Mouse (Mus musculus): ENCODE data around the gene Tango6. TPM values are rescaled to one million over a fixed set of nuclear protein-coding genes. Genes with fewer than 3 reads are reported as not detected.
A peak's percentile ranks its signal among the peaks of the same experiment; 100 is the strongest.
"Not testable (repeated sequence)": the region's sequence is repeated elsewhere in the genome, so short reads cannot be mapped to it uniquely, and the experiment has no call there.

Tango6 gene
- total RNA-seq, 4 experiments from 2014 or later = 6.4 to 7.3 (median 7.0) TPM

- no peak for DNase-seq (ENCODE audit: low spot score in 2 of 2)
Observed at GRCm38 (mm10) chr8:106871328-106871926, 188.6 kb downstream of the Tango6 start.

GRCm38 (mm10) chr8:106871931-106872371, 189.1 kb downstream of the Tango6 start:
- peak in 1 of 2 experiments; percentile 26 for DNase-seq (ENCODE audit: low spot score in 2 of 2)

- no peak for DNase-seq (ENCODE audit: low spot score in 2 of 2)
Observed at GRCm38 (mm10) chr8:106872454-106873034, 189.7 kb downstream of the Tango6 start.

- no peak for DNase-seq (ENCODE audit: low spot score in 2 of 2)
Observed at GRCm38 (mm10) chr8:106880121-106880707, 197.3 kb downstream of the Tango6 start.

DNA sequence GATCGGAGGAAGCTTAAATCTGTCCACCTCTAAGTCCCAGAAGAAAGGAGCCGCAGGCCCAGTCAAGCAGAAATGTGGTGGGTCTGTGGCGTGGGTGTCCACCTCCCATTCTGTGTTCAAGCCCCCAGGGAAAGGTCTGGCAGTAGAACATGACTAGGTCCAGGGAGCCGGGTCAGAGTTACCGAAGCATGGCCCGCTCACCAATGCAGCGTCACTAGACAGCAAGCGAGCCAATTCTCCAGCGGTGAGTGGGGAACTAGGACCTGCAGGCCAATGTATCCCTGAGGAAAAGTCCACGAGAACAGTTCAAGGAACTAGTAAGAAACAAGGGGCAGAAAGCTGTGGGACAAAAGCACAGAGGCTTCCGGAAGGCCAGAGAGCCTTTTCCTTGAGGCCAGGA, 201.2 kb downstream of the Tango6 start:
- DNase-seq (ENCODE audit: low spot score in 2 of 2) = not testable (repeated sequence)

DNA sequence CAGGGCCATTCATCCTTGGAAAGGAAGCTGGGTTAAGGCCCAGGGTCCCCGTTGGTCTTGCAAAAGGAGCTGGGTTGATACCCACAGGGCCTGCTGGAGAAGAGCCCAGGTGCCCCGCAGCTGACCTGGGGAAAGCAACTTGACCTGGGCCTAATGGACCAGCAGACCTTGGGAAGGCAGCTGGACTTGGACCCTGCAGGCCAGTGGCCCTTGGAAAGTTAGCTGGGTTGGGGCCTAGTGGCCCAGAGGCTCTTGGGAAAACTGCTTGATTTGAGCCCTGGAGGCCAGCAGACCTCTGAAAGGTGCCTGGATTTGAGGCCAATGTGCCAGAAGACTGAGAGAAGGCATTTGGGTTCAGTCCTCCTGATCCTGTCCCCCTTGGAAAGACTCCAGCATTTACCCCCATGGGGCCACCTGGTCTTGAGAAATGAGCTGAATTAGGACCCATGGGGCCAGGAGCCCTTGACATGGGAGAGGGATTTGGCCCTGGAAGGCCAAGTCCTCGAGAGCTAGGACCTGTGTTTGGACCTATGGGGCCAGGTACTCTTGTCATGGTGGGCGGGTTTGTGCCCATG, 202.0 kb downstream of the Tango6 start:
- not testable (repeated sequence) for DNase-seq (ENCODE audit: low spot score in 2 of 2)

GRCm38 (mm10) chr8:106887336-106888189, 204.7 kb downstream of the Tango6 start:
- peak in 1 of 2 experiments; percentile 77 for DNase-seq (ENCODE audit: low spot score in 2 of 2)

GRCm38 (mm10) chr8:106888803-106889202, 205.9 kb downstream of the Tango6 start:
- DNase-seq (ENCODE audit: low spot score in 2 of 2) = no peak

DNA sequence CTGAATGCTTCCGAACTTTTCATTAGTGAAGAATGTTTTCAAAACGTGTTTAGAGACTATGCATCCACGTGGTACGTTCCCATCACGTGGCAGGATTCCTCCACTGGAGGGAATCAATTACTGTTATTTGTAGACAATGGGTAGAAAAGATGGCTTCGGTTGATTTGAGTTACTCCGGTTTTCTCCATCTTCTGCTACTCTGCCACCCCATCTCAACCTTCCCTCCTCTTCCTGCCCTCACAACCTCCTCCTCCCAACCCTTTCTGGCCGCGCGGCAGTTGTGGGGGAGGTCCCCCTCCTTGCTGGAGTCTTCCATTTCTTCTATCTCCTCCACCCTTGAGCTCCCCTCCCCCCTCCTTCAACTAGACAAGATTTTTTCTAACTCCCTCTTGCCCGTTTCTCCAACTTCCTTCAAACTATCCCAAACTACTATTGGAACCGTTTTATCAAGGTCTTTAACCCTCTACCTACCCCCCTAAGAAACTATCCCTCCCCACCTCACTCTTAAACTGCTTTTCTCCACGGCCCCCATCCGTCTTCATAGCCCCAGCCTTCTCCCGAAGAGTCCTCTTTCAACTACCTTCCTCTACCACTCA, 209.4 kb downstream of the Tango6 start:
- no peak for DNase-seq (ENCODE audit: low spot score in 2 of 2)

GRCm38 (mm10) chr8:106892806-106893451, 210.1 kb downstream of the Tango6 start:
- DNase-seq (ENCODE audit: low spot score in 2 of 2) = no peak

- peak; percentile 43 to 70 for DNase-seq (ENCODE audit: low spot score in 2 of 2)
Observed at GRCm38 (mm10) chr8:106893481-106894156, 210.8 kb downstream of the Tango6 start, which contains the start of gene Utp4. Gene Utp4, plus strand, starts transcription at chr8:106893636.

GRCm38 (mm10) chr8:106899473-106899872, 216.6 kb downstream of the Tango6 start:
- DNase-seq (ENCODE audit: low spot score in 2 of 2) = no peak

Other genes with a start within 250 kb of the Tango6 start
- not detected for gene 6030452D12Rik, start 182.5 kb upstream of the Tango6 start, total RNA-seq (2022)
- under 1 TPM; 0.08 to 0.25 (median 0.20) TPM for gene Cdh3, start 172.2 kb upstream of the Tango6 start, total RNA-seq (2022)
- gene Gm10073, start 109.6 kb upstream of the Tango6 start, total RNA-seq (2022) = 100 to 1,000 TPM in 2 of 4 experiments, 10 to 100 TPM in 2; 82.6 to 111 (median 95.6) TPM
- 1 to 10 TPM; 1.1 to 3.0 (median 1.2) TPM for gene Cdh1, start 79.7 kb upstream of the Tango6 start, total RNA-seq (2022)
- 1 to 10 TPM; 1.6 to 2.6 (median 1.9) TPM for gene Has3, start 187.2 kb downstream of the Tango6 start, total RNA-seq (2022)
- 10 to 100 TPM; 41.0 to 44.7 (median 43.9) TPM for gene Utp4, start 210.6 kb downstream of the Tango6 start, total RNA-seq (2022)